Mouse (Mus musculus): Measurements from ENCODE around the gene Muc3.
A peak's percentile ranks its signal among the peaks of the same experiment; 100 is the strongest.
"Not testable (repeated sequence)": the region's sequence is repeated elsewhere in the genome, so short reads cannot be mapped to it uniquely, and the experiment has no call there.

Muc3 gene

DNA sequence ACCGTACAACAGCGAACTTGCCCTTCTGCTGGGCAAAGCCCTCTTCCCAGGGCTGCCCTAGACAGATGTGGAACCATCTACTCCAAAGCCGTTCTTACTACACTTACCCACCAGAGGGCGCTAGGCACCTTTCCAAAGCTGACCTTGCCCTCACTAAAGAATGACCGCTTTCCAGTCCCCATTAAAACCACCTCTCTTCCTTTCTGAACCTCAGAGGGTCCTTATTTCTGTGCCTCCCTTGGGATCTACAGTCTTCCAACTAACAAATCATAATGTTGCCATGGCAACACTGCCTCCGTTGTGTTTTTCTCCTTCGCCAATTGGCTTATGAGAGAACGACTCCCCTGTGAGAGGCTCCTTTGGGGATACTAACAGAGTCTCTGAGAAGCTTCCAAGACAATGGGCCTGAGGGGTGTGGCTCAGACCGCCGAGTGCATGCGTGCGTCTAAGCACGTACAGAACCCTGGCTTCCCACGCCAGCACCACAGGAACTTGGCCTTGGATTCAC, 26.4 kb downstream of the Muc3 start:
- peak; percentile 55 to 67 for DNase-seq (ENCODE audit: low spot score in 2 of 2)

DNA sequence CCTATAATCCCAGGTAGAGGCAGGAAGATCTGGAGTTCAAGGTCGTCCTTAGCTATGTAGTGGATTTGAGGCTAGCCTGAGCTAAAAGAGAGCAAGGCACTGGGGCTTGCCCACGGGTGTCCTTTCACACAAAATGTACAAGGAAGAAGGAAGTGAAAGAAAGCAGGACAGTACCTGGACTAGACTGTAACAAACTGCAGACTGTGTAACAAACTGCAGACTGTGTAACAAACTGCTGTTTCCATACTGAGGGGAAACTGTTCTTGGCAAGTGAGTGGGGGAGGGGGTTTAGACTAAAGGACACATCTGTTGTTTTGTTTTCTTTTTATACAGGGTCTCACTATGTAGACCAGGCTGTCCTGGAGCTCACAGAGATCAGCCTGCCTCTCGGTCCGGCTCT, 27.8 kb downstream of the Muc3 start:
- no peak for DNase-seq (ENCODE audit: low spot score in 2 of 2)

DNA sequence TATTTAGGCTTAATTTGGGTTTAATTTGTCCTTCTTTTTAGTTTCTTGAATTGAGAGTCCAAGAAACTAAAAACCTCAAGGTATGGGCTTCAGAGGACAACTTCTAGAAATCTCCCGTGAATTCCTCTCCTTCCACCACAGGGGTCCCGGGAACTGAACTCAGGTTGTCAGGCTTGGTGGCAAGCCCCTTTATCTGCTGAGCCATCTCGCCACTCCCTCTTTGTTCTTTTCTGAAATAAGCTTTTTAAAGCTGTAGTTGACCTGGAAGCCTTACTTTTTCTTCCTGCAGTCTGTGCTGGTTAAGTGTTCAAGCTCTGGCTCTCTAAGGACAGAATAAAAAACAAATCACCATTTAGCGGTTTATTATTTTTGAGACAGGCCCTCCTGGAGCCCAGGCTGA, 30.2 kb downstream of the Muc3 start:
- DNase-seq (ENCODE audit: low spot score in 2 of 2): no peak

DNA sequence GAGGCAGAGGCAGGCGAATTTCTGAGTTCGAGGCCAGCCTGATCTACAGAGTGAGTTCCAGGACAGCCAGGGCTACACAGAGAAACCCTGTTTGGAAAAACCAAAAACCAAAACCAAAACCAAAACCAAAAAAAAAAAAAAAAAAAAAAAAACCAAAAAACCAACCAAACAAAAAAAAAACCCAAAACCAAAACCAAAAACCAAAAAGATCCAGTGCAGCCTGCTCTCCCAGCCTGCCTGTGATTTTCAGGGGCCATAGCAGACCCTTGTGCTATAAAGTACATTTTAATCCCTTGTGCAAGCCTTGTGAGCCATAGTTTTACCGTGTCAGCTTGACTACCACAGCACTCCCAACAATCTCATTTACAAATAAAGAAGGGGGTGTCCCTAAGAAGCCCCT, 31.1 kb downstream of the Muc3 start:
- DNase-seq (ENCODE audit: low spot score in 2 of 2): not testable (repeated sequence)

DNA sequence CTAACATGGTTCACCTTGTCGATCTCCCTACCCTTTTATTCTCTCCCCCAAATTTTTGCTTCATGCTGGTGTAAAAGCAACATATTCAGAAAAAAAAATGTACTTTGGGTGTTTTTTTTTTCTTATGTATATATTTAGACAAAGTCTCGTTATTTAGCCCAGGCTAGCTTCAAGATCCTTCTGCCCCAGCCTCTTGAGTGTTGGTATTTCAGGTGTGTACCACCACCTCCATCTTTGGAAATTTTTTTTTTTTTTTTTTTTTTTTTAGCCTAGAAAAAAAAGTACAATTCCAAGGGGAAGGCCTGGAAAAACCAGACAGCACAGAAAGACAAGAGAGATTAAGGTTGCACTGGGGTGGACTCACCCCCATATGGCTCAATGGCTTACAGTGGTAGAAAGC, 32.1 kb downstream of the Muc3 start:
- DNase-seq (ENCODE audit: low spot score in 2 of 2): no peak

DNA sequence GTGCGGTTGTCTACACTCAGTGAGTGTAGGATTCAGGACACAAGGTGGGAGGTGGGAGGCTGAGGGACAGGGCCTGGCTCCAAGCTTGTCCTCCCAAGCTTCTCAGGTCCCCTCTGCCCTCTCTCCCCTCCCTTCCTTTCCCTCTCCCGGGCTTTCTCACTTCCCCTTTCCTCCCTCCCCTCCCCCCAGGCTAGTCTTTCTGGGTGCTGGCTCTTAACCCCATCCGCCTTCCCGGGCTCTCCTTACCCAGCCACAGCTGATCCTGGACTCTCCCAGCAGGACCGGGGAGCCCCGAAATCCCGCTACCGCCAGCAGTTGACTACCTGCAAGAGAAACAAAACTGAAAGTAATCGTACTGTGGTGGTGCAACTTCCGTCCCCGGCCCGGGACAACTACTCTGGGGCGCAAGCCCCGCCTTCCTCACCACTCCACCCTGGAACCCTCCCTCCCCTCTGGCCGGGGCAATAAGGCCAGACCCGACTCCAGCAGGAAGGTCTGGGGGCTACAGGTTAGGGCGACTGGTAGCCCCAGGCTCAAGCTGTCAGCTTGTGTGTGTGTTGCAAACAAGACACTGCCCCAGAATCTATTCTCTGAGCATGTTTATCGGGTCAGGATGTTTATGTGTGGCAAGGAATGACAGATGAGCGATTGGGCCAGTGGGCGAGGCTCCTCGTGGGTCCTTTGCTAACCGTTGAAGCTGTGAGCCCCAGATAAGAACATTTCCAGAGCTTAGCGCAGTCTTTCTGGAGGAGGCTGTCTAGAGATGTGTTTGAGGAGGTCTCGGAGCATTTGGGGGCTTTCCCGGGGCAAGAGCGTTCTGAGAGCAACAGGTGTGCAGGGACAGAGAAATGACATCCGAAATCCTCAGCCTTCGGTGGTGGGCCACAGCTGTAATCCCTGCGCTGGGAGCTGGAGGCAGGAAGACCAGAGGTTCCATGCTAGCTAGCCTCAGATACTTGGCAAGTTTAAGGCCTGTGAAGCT, 33.0 kb downstream of the Muc3 start, which contains the start of gene Trim56:
TSS of gene Trim56 (minus strand) at position 344 of the 982 bp plus-strand sequence.
- peak; percentile 87 to 88 for DNase-seq (ENCODE audit: low spot score in 2 of 2)

DNA sequence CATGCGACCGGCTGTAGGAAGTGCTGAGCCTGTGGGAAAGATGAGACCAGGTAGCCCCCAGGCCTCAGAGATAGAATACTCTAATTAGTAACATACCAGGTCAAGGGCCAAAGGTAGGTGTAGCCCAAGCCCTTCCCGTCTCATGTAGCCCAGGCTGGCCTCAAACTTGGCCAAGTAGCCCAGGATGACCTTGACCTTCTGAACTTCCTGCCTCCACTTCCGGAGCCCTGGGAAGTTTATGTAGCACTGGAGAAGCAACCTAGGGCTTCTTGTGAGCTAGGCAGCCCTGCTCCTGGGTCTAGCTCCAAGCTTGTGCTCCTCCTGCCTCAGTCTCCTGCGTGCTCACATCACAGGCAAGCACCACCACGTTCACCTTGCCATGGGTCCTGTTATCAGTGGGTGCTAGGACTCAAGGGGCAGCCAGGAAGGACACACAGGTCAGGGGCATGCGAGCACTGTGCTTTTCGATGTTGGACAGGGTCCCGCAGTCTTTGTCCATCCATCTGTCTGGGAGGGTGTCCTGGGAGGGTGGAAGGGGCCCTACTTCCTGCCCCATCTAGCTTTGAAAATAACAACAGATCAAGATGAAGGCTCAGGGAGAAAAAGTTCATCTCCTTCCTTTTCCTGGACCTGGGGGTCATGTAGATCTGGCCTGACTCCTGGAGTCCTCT, 34.1 kb downstream of the Muc3 start:
- no peak for DNase-seq (ENCODE audit: low spot score in 2 of 2)

DNA sequence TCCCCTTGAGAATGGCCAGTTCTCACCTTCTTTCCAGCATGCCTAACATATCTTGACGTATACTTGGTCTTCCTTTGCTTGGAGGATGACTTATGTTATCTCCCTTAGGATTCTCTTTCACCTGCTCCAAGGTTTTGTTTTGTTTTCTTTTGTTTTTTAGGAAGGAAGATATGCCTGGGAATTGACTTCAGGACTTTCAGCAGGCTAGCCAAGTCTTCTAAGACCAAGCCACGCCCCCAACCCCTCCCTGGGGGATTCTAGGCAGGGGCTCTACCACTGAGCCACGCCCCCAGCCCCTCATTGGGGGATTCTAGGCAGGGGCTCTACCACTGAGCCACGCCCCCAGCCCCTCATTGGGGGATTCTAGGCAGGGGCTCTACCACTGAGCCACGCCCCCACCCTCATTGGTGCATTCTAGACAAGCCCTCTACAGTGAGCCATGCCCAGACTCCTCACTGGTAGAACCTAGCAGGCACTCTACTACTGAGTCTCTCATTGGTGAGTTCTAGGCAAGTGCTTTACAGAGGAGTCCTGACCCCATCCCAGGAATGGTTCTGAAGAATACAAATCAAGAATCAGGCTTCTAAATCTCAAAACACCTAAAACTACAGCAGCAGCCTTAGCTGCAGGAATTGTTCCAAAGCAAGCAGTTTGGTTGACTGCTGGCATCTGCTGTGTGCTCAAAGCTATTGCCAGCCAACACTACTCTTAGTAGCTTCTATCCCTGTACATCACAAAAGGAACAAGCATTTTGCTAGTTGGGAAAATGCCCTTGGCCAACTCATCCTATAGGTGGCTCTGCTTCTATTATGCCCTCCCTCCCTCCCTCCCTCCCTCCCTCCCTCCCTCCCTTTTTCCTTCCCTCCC, 37.3 kb downstream of the Muc3 start:
- no peak for DNase-seq (ENCODE audit: low spot score in 2 of 2)

DNA sequence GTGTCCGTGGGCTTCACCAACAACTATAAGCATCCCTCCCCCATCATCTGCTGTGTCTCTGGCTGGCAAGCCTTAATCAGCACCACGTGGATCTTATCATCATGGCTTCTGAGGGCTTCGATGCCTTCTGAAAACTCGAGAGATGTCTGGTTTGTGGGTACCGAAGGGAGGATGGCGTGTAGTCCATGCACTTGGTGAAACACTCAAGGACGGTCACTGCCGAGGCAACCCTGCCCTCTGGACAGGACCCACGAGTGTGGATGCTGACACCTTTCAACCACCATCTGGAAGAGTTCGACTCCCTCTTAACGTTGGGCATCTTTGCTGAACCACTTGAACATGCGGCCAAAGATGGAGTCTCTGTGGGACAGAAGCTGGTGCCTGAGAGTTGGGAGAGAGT, 38.3 kb downstream of the Muc3 start:
- no peak for DNase-seq (ENCODE audit: low spot score in 2 of 2)

DNA sequence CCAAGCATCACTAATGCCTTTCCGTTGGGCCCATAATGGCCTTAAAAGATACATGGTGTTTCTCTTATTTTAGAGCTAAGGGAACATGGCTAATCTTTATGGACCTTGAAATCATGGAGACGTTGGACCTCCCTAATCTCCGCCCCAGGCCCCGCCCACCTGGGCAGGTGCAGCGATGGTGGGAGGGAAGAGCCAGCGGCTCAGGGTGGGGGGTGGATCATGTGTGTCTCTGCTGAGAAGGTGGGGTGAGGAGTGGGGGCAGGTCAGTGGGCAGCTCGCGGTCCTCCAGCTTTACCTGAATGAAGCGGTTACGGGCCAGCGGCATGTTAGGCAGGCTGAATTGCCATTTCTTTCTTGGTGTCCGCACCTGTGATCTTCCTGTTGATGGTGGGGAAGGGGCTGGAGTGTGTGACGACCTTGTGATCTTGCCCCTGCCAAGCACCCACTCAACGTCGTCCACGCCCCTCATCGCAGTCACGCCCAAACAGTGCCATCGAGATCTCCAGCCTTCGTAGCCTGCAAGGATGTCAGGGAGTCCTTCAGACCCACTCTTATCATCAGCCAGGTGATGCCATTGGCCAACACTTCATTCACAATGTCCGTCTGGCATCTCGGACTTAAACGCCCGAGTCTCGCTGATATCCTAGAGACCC, 39.1 kb downstream of the Muc3 start:
- no peak for DNase-seq (ENCODE audit: low spot score in 2 of 2)

DNA sequence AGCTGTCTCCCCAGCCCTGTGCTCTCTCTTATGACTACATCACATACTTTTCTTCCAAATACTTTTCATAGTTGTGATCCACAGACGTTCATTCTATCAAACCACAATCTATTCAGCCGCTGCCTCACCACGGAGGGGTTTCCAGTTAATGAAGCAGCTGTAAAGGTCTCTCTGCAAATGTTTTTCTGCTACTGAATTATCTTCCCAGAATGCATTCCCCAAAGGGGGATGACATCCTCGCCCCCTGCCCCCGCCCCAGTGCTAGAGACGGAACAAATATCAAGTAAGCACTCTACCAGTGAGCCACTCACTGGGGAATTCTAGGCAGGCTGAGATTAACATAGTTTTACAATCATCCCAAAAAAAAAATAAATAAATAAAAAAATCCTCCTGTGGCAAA, 41.0 kb downstream of the Muc3 start:
- no peak for DNase-seq (ENCODE audit: low spot score in 2 of 2)

DNA sequence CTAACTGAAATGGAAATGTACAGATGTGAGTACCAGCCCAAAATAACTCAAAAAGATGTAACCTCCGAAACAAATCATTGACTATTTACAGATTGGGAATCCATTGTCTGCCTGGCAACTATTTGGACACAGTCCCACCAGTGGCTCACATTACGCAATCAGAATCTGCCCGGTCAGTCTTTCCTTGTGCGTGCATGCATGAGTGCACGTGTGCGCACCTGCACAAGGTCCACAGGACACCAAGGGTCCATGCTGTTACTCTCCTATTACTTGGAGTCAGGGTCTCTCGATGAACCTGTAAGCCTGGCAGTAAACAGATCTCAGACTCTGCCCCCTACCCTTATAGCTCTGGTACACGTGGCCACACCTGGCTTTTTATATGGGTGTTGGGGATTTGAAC, 41.5 kb downstream of the Muc3 start:
- DNase-seq (ENCODE audit: low spot score in 2 of 2): no peak

DNA sequence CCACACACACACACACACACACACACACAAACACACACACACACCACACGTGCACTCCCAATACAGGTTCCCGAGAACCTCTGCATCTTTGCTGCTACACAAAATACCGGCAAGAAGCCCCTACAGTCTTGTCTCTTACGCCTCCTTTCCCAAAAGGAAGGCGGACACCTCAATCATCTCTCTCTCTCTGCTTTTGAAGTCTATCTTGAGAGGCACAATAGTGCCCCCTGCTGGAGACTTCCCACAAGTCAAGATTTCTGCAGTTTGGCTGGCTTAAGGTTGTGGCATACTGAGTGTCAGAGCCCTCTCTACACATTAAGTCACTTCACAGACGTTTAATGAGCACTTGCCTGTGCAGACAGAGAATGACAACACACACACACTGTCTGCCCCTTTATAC, 42.1 kb downstream of the Muc3 start:
- peak; percentile 43 to 67 for DNase-seq (ENCODE audit: low spot score in 2 of 2)

DNA sequence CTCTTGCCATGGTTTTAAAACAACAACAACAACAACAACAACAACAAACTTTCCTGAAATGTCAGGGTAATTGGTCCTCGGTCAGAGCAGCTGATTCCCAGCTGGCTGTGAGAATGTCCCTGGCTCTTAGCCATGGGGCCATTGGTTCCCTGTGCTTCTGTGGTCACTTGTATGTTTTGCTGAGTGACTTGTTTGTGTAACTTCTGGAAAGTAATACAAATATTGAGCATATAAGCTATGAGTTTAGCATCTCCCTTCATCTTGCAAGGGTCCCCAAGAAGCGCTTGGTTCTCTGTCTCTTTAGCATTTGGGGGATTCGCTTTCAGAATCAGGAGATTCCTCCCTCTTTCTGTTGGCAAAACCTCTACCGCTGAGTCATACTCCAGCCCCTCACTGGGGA, 42.7 kb downstream of the Muc3 start:
- DNase-seq (ENCODE audit: low spot score in 2 of 2): no peak

DNA sequence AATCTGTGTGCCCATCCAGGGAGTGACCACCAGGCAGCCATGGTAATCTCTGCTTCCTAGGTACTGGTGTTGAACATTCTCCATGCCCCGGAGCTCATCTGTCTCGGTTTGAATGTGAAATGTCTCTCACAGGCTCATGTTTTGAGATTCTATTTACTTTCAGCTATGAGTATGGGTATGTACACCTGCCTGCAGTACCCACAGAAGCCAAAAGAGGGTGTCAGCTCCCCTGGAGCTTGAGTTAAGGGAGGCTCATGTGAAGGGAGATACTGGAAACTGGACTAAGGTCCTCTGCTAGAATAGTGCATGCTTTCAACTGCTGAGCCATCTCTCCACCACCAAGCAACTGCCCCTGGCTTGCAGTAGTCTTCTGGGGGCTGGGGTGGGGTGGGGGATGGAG, 45.2 kb downstream of the Muc3 start:
- no peak for DNase-seq (ENCODE audit: low spot score in 2 of 2)

DNA sequence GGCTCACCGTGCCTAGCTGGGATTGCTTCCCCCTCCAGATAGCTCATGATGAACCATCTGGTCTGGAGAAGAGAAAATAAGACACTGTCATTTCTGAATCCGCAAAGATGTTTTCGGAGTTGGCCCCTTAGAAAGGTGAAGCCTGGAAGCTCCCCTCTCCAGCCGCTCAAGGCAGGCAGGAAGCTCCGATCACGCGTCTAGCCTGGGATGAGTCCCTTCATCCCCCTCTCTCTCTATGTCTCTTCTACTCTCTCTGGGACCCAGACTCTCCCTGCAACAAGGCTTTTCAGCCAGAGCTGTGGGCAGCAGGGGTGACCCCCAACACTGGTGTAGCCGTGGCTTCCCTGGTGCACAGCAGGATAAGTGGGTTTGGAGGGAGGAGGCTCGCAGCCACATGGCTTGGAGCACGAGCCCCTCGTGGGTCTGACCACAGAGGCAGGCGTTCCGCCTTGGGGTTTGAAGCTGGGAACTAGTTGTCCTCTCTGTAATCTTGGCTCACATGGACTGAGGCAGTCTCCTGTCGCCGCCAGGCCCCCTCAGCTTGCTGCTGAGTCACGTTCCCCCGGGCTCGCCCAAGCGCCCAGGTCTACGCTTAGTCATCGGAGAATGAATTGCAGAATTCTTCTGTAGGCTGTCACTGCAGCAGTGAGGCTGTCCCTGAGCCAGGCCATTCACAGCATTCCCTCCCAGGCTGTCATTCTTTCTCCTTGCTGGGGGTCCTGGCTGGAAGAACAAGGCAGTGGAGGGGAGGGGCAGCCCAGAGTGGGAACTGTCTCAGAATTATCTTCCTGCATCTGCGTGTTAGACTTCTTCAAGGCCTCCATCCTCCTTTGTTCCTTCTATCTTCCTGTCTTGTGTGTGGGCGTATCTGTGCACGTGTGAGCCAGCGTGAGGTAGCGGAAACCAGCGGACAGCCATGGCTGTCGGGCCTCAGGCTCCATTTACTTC, 46.3 kb downstream of the Muc3 start:
- peak; percentile 55 to 72 for DNase-seq (ENCODE audit: low spot score in 2 of 2)

DNA sequence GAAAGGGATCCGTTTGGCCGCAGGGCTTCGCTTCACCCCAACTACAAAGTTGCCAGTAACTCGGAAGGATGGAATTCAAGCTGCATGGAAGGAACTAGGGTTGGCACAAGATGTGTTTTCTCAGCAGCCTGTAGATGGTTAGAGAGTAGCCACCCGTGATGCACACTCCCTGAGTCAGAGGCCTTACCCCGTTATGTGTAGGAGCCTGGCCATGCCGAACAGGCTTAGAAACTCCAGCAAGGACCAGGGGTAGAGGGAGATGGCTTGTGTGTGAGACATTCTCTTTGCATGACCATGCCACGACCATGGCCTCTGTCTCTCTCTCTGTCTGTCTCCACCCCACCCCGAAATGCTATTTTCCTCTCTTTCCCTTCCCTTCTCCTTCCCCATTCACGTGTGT, 47.0 kb downstream of the Muc3 start:
- no peak for DNase-seq (ENCODE audit: low spot score in 2 of 2)

DNA sequence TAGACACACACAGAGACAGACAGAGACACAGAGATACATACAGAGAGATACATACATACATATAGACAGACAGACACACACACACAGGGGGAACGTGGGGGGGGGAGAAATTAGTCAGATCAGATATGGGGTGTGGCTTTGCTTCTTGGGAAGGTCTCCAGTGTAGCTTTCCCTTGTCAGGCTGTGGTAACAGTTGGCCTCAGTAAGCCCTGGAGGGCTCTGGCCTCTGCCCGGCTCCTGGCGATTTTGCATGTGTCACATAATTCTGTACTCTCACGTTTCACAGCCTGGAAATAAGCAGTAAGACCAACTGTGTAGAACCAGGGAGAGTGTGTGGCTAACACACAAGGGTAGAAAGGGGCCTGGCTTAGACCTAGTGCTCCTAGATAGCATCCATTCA, 48.5 kb downstream of the Muc3 start:
- no peak for DNase-seq (ENCODE audit: low spot score in 2 of 2)

DNA sequence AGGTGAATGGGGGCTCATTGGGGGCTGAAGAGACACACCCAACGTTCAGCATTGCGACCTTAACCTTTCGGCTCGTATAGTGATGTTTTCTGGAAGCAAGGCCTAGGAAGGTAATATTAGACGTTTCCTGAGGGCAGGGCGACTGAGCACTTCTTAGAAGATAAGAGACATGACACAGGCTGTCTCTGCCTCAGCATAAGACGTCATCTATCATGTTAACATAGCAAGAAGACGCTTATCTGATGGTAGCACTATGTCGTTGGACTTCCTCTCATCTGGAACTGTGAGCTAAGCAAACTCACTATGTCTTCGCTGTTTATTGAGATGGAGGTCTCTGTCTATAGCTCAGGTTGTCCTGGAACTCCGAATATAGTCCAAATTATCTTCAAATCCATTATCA, 50.7 kb downstream of the Muc3 start:
- no peak for DNase-seq (ENCODE audit: low spot score in 2 of 2)

DNA sequence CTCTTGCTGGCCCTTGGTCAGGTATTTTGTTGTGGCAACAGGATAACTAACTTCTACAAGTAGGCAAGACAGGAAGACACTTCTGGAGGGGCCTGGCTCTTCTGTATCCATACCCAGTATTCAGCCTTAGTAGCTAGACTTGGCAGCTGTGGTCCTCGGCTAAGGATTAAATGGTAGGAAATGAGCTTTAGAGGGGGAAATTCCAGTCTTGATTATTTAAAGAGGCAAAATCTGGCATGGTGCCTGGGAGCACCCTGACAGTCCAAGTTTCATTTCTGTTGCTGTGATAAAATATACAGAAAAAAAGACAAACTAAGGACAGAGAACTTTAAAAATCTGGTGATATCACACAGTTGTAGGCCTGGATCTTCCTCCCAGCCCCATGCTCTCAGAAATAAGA, 53.1 kb downstream of the Muc3 start:
- DNase-seq (ENCODE audit: low spot score in 2 of 2): no peak

Measured in spleen, postnatal 36 days (tissue).